Mouse (Mus musculus): ENCODE data around the gene Drc3.

The Drc3 gene

GRCm38 (mm10) chr11:60311025-60311854, 41.9 kb upstream of the Drc3 start:
- Histone ChIP-seq H3K4me3 (replicated peaks; ENCODE audit: low read length) (no peak overlapping the region), H3K36me3 (ENCODE audit: insufficient read depth, low read length) (no peaks in the 10 kb centered on the region), H3K9me3 (ENCODE audit: low read length) (0 out of 2 replicates have a peak, but pooled peaks cover 4% of the 10 kb centered on the region), H3K27me3 (ENCODE audit: insufficient read depth, low read length) (no peaks in the 10 kb centered on the region), H3K4me1 (replicated peaks; ENCODE audit: low read depth, low read length) (peaks cover 25% of the 10 kb centered on the region)
- TF ChIP-seq POU5F1 (IDR thresholded peaks at IDR 0.05; ENCODE audit: borderline replicate concordance, low read length) = no peak
- no peak for TF ChIP-seq NANOG (IDR thresholded peaks at IDR 0.05; ENCODE audit: borderline replicate concordance, low read length)
- no peak for TF ChIP-seq CTCF (conservative IDR thresholded peaks at IDR 0.05; ENCODE audit: low read length)

- Histone ChIP-seq H3K36me3 (ENCODE audit: insufficient read depth, low read length) (no peaks in the 10 kb centered on the region), H3K27me3 (ENCODE audit: insufficient read depth, low read length) (no peaks in the 10 kb centered on the region), H3K4me3 (replicated peaks; ENCODE audit: low read length) (no peak overlapping the region), H3K4me1 (replicated peaks; ENCODE audit: low read depth, low read length) (peaks cover 8% of the 10 kb centered on the region), H3K9me3 (ENCODE audit: low read length) (0 out of 2 replicates have a peak, but pooled peaks cover 4% of the 10 kb centered on the region)
- TF ChIP-seq NANOG (IDR thresholded peaks at IDR 0.05; ENCODE audit: borderline replicate concordance, low read length) = no peak
These were observed 36.9 kb upstream of the Drc3 start for GRCm38 (mm10) chr11:60316250-60316649.

- Histone ChIP-seq H3K36me3 (ENCODE audit: insufficient read depth, low read length) (no peaks in the 10 kb centered on the region), H3K4me3 (replicated peaks; ENCODE audit: low read length) (no peak overlapping the region), H3K27me3 (ENCODE audit: insufficient read depth, low read length) (no peaks in the 10 kb centered on the region), H3K9me3 (ENCODE audit: low read length) (0 out of 2 replicates have a peak, but pooled peaks cover 4% of the 10 kb centered on the region), H3K4me1 (replicated peaks; ENCODE audit: low read depth, low read length) (peaks cover 3% of the 10 kb centered on the region; the same call in 1 of the 2 replicates)
- TF ChIP-seq NANOG (IDR thresholded peaks at IDR 0.05; ENCODE audit: borderline replicate concordance, low read length) (no peak), POU5F1 (IDR thresholded peaks at IDR 0.05; ENCODE audit: borderline replicate concordance, low read length) (no peak), CTCF (conservative IDR thresholded peaks at IDR 0.05; ENCODE audit: low read length) (no peak)
These were observed 36.2 kb upstream of the Drc3 start for GRCm38 (mm10) chr11:60316883-60317282.

DNA sequence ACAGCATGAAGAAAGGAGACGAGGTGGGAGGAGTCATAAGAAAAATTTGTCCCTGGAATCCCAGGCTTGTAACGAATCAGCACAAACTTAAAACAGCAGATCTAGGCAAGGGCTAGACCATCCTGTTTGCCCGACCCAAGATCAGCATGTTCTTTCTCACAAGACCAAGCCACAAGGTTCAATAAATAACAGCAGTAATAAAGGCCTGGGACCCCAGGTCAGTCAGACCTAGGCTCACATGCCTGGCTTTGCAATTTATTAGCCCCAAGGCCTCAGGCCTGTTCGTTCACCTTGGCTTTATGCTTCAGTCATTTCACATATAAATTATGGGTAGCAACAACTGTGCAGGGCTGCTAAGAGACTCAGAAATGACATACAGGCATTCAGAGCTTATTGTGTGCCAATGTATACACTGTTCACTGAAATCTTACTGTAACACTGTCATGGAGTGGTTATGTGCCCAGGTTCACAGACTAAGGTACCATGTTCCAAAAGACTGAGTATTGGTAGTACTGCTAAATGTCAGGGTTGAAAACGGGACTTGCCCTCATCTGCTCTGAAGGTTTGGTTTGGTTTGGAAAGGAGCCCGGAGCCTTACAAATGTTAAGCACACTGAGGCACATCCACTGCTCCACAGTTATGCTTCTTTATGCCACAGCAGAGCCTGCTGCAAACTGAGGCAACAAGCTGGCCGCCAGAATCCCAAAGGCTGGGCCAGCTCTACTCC, 35.6 kb upstream of the Drc3 start:
- 0 out of 2 replicates have a peak, but pooled peaks cover 4% of the 10 kb centered on the region for H3K9me3 ChIP-seq (ENCODE audit: low read length)
- no peak overlapping the region for H3K4me3 ChIP-seq (replicated peaks; ENCODE audit: low read length)
- H3K36me3 ChIP-seq (ENCODE audit: insufficient read depth, low read length) = no peaks in the 10 kb centered on the region
- TF ChIP-seq CTCF (conservative IDR thresholded peaks at IDR 0.05; ENCODE audit: low read length) (no peak), NANOG (IDR thresholded peaks at IDR 0.05; ENCODE audit: borderline replicate concordance, low read length) (no peak), POU5F1 (IDR thresholded peaks at IDR 0.05; ENCODE audit: borderline replicate concordance, low read length) (no peak)
- H3K4me1 ChIP-seq (replicated peaks; ENCODE audit: low read depth, low read length) = peaks cover 3% of the 10 kb centered on the region; the same call in 1 of the 2 replicates
- H3K27me3 ChIP-seq (ENCODE audit: insufficient read depth, low read length) = no peaks in the 10 kb centered on the region

GRCm38 (mm10) chr11:60318716-60319115, 34.4 kb upstream of the Drc3 start:
- Histone ChIP-seq H3K27me3 (ENCODE audit: insufficient read depth, low read length) (no peaks in the 10 kb centered on the region), H3K4me3 (replicated peaks; ENCODE audit: low read length) (no peak overlapping the region), H3K4me1 (replicated peaks; ENCODE audit: low read depth, low read length) (peaks cover 3% of the 10 kb centered on the region; the same call in 1 of the 2 replicates), H3K9me3 (ENCODE audit: low read length) (no peaks in the 10 kb centered on the region), H3K36me3 (ENCODE audit: insufficient read depth, low read length) (no peaks in the 10 kb centered on the region)
- no peak for TF ChIP-seq POU5F1 (IDR thresholded peaks at IDR 0.05; ENCODE audit: borderline replicate concordance, low read length)

- Histone ChIP-seq H3K4me3 (replicated peaks; ENCODE audit: low read length) (no peak overlapping the region), H3K9me3 (ENCODE audit: low read length) (no peaks in the 10 kb centered on the region), H3K36me3 (ENCODE audit: insufficient read depth, low read length) (no peaks in the 10 kb centered on the region), H3K4me1 (replicated peaks; ENCODE audit: low read depth, low read length) (peaks cover 3% of the 10 kb centered on the region; the same call in 1 of the 2 replicates), H3K27me3 (ENCODE audit: insufficient read depth, low read length) (no peaks in the 10 kb centered on the region)
- TF ChIP-seq CTCF (conservative IDR thresholded peaks at IDR 0.05; ENCODE audit: low read length) (no peak), POU5F1 (IDR thresholded peaks at IDR 0.05; ENCODE audit: borderline replicate concordance, low read length) (no peak), NANOG (IDR thresholded peaks at IDR 0.05; ENCODE audit: borderline replicate concordance, low read length) (no peak)
These were observed 33.7 kb upstream of the Drc3 start for GRCm38 (mm10) chr11:60319257-60320066.

GRCm38 (mm10) chr11:60320426-60321037, 32.6 kb upstream of the Drc3 start:
- Histone ChIP-seq H3K4me3 (replicated peaks; ENCODE audit: low read length) (no peak overlapping the region), H3K27me3 (ENCODE audit: insufficient read depth, low read length) (no peaks in the 10 kb centered on the region), H3K4me1 (replicated peaks; ENCODE audit: low read depth, low read length) (peaks cover 3% of the 10 kb centered on the region), H3K9me3 (ENCODE audit: low read length) (no peaks in the 10 kb centered on the region), H3K36me3 (ENCODE audit: insufficient read depth, low read length) (no peaks in the 10 kb centered on the region)
- TF ChIP-seq CTCF (conservative IDR thresholded peaks at IDR 0.05; ENCODE audit: low read length) (no peak), NANOG (IDR thresholded peaks at IDR 0.05; ENCODE audit: borderline replicate concordance, low read length) (no peak), POU5F1 (IDR thresholded peaks at IDR 0.05; ENCODE audit: borderline replicate concordance, low read length) (no peak)

- H3K9me3 ChIP-seq (ENCODE audit: low read length) = no peaks in the 10 kb centered on the region
- no peak overlapping the region for H3K4me3 ChIP-seq (replicated peaks; ENCODE audit: low read length)
- peaks cover 3% of the 10 kb centered on the region for H3K4me1 ChIP-seq (replicated peaks; ENCODE audit: low read depth, low read length)
- TF ChIP-seq POU5F1 (IDR thresholded peaks at IDR 0.05; ENCODE audit: borderline replicate concordance, low read length) (no peak), NANOG (IDR thresholded peaks at IDR 0.05; ENCODE audit: borderline replicate concordance, low read length) (no peak), CTCF (conservative IDR thresholded peaks at IDR 0.05; ENCODE audit: low read length) (no peak)
- H3K36me3 ChIP-seq (ENCODE audit: insufficient read depth, low read length) = no peaks in the 10 kb centered on the region
- H3K27me3 ChIP-seq (ENCODE audit: insufficient read depth, low read length) = no peaks in the 10 kb centered on the region
These were observed 31.7 kb upstream of the Drc3 start for GRCm38 (mm10) chr11:60321438-60321837.
